Mouse (Mus musculus) cerebellum, adult 8-10 months (tissue): Measurements from ENCODE around the gene Tmem167b.
A peak's percentile ranks its signal among the peaks of the same experiment; 100 is the strongest.

Experiments
- DNase-seq: peaks from one replicate; pipeline ENCODE4 v3.0.0; 2022

Gene Tmem167b

DNA sequence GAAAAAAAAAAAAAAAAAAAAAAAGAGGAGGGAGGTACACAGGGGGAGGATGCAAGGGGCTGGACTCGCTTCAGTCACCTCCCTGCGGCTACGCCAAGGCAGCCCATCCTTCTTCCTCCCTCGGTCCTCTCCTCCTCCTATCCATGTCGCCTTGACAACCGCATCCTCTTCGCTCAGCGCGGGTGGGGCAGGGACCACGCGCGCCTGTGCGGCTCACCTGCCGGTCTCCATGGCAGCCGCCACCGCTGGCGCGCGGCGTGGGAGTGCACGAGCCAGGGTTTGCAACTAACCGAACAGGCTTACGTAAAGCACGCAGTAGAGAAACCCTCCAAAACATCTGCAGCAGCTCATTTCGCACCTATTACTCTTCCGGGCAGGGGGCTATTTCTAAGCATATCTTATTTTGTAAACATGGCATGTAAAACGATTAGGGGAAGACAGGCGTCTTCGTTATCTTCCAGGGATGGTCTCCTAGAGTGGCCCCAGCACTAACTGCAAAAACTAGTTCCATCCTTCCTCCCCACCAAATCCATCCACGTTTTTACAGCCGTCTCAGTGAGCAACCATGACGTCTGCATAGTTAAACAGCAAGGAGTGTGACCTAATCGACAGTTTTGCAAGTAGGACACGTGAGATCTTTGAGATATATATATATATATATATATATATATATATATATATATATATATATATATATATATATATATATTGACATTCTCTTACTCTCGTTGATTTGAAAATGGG lies 25.6 kb downstream of the Tmem167b start, which contains the start of gene 5330417C22Rik:
TSS of gene 5330417C22Rik (minus strand) at position 20 of the 744 bp plus-strand sequence.
- DNase-seq: peak; percentile 40

DNA sequence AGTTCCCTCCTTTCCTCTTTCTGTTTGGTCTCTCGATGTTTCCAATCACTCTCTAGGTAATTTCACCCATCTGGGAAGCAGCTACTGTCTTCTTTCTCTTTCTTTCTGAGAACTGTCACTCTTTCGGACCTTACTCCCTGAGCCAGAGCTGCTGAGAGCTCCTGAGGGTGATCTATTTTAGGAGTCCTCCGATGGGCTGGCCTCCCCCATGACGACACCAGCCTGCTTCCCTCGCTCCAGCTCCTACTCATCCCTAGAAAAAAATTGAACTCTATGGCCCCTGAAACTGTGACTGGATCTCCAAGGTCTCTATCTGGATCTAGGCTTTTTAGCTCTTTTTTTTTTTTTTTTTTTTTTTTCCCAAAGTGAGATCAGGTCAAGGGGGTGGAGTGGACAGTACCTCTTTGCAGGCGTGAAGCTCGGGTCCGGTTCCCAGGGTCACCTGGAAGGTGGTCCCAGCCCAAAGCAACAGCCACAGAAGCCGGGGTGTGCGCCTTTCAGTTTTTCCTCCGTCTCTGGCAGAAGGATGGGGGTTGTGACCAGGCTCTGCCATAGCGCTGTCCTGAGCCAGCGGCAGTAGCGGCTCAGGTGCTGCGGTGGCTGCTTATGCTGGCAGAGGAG lies 26.3 kb downstream of the Tmem167b start:
- DNase-seq: no peak

DNA sequence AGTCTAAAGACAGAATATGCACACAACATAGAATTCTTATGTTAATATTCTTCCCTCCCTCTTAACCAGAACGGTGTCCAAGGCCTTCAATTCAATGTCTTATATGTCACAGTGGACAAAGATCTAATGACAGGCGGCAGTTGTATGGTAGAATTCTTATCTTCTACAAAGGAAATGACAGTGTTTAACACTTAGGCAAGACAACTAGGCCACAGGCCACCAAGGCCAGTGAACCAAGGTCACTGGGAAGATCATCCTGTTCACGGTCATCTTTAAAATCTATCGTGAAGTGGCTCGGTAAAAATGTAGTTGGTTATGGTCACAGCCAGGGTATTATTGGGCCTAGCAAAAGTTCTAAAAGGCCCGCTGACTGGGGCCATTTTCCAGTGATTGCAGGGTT lies 28.3 kb downstream of the Tmem167b start, which contains the start of gene 1700013F07Rik:
TSS of gene 1700013F07Rik (plus strand) at position 200 of the 400 bp plus-strand sequence.
- DNase-seq: no peak

DNA sequence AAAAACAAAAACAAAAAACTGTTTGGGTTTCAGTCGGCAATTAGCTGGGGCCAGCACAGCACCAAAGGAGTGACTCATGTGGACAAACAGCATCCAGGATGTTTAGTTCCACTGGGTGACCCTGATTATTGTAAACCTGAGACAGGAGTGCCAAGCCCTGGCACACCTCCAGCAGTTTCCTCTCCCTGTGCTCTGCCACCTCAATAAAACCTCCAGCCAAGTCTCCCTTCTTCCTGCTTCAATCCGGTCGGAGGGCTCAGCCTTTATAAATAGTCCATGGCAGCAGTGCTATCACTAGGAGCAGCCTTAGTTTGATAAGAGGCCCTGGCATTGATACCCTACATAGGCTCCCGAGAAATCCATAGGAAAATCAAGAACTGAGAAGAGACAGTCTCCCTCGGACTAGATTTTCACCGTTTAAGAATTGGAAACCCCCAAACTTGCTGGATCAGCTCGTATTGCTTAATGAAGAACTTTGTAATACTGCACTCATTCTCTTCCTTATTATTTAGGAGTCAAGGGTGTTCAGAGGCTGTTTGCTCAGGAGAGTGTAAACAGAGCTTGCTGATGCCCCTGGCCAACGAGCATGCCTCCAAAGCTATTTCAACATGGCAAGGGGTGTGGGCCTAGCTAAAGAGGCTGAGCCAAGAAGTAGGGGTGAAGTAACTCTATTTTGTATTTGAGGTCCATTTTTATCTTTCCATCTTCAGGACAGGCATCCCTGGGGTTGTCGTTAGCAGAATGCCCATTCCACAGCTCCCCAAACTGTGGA lies 29.0 kb downstream of the Tmem167b start:
- no peak for DNase-seq

DNA sequence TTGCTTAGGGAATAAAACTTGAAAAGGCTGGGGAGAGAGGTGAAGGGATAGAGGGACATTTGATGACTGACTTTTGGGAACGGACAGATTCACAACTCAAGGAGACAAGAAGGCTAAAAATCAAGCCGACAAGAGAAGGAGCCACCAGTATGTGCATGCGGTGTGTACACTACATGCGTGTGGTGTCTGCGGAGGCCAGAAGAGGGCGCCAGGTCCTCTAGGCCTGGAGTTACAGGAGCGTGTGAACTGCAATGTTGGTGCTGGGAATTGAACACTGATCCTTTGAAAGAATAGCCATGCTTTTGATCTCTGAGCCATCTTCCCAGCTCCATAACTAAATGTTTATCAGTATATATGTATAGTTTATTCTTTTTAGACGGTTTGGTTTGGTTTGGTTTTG lies 33.8 kb downstream of the Tmem167b start:
- no peak for DNase-seq

DNA sequence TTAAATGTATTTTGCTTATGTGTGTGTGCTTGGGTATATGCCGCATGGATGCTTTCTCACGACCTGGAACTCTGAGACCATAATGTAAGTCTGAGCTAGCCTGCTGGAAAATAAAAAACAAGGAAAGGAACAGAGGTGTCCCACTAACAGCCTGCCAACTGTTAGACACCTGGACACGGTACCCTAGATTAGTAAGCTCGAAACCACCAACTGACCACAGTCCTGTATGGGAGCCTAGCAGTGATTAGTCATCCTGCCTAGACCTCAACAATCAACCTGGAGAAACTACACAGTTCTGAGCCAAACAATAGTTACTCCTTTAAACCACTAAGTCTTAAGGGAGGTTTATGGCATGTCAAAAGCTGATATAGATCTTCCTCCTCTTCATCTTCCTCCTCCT lies 38.9 kb downstream of the Tmem167b start:
- no peak for DNase-seq

DNA sequence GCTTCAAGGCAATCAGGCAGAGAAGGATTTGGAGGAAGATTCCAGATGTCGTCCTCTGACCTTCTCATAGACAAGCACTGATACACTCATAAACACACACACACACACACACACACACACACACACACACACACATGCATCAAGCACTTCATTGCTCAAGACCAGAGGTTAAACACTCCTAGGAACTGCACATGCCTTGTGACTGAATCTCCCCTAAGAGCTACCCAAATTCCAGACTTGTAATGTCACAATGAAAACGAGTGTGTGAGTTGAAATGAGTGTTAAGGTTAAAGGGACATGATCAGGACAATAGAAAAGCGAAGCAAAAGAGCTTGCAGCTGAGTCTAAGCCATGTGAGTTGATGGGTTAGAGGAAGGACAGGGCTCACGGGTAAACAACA lies 44.0 kb downstream of the Tmem167b start:
- DNase-seq: no peak

DNA sequence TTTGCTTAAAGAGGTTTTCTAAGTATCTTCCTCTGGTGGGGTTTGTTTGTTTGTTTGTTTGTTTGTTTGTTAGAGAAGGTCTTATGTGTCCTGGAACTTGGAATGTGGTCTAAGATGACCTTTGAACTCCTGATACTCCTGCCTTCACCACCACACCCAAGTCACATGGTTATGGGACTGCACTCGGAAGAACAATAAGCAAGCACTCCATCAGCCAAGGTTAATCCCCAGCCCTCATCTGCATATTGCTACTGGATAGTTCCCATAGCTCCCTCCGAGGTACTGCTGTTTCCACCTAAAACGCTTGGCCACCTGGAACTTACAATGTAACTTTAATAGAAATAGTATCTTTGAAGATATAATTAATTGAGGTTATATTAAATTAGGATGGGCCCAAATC lies 48.8 kb downstream of the Tmem167b start:
- DNase-seq: no peak

DNA sequence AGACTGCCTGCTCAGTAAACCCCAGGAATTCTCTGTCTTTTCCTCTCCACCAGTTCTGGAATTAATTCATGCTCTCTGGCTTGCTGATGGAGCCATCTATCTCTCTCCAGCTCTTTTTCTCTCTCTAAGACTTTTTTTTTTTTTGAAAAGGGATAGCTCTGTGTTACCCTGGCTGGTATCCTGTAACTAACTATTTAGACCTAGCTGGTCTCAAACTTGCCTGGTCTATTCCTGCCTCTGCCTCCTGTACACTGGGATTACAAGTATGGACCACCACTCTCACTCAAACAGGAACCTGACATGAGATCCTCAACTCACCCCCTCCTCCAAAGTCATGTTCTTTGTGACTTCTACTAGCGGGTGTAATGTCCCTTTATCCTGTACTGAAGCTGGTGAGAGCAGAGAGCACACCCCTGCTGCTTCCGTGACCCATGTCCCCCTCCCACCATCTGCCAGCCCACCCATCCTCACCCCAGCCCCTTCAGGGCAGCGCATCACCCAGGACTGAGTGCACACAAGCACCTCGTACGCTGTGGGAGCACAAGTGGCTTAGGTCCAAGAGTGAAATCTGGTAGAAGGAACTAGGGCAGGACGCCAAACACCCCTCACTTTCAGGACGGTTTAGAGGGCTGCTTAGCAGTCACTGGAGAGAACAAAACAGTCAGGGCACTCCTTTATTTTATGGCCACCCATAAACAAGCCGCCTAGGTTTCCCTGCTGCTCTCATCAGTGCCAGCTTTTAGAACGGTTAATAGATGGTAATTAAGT lies 51.4 kb downstream of the Tmem167b start:
- DNase-seq: no peak

DNA sequence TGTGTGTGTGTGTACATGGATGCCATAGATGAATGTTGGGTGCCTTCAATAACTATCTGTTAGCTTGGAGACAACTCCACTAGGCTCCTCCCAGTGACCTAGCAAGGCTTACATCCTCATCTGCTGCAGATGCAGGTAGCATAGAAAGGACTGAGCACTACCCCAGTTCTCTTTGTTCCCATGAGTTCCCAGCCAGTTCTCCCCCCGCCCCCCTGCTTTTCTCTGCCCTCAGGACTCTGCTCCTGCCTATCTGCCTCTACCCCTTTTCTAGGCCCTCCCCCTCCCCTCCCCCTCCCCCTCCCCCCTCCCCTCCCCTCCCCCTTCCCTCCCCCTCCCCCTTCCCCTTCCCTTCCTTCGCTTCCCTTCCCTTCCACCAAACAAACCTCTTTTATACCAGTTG lies 52.1 kb downstream of the Tmem167b start:
- no peak for DNase-seq

DNA sequence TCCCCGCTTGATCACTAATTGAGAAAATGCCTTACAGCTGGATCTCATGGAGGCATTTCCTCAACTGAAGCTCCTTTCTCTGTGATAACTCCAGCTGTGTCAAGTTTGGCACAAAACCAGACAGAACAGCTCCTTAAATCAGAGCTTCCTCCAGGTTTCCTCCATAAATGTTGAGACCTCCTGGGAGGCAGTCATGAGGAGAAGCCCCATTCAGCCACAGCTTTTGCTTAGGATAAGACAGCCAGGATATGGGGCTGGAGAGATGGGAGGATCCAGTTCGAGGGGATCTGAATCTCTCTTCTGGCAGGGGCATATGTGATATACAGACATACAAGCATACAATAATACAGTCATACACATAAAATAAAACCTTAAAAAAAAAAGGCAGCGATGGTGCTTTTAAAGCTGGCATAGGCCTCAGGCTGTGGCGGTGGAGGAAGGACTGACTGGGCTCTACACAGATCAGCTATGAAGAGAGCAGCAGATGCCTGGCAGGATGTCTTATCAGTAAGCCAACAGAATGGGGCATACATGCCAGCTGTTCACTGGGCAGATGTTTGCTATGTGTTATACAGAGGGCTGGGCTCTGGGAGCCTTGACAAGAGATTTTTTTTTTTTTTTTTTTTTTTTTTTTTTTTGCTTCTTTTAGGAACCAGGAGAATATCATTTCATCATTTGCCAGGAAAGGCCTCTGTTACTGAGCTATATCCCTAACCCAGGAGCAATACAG lies 53.4 kb downstream of the Tmem167b start:
- DNase-seq: no peak
